ENCODE assay signal across 21 mouse cellular contexts in the genomic region with DNA sequence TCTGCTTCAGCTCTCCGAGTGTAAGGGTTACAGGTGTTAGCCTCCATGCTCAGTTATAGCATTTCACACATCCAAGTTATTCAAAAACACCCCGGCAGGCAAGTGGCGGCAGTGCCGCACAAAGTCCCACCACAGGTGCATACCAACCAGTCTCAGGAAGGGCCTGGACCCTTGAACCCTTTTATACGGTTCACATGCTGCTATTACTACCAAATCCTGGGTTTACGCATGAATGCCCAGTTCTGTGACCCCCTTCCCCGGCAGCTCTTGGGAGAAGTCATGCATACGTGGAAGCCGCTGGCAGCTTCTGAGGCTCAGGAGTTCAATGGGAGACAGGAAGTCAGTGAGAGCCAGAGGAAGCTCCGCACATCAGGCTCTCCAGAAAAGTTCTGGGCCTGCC. TPM values are rescaled to one million over a fixed set of nuclear protein-coding genes. Genes with fewer than 3 reads are reported as not detected.
DNase-seq lines count a peak whose midpoint lies in the region.
"Had no signal": no experiment of that assay in that cellular context is flagged by ENCODE, and none has a peak within 500 bp of the region (broad histone marks: within the 10 kb centered on the region; RNA-seq: fewer than 3 reads in every experiment).

No protein-coding gene starts in this region.

- DNase-seq in kidney, adult 11 months: peak; percentile 91
- peak; percentile 94 for DNase-seq in kidney, adult 9 months
- DNase-seq in kidney, postnatal 10 days: peak; percentile 72
- peak; percentile 54 for DNase-seq in retina, embryonic 14.5 days (ENCODE audit: low spot score)
- DNase-seq in left cerebral cortex, postnatal 4 days: no peak
- DNase-seq in testis, postnatal 14 days (ENCODE audit: low spot score): no peak
- no peak for DNase-seq in cerebellum, postnatal 25 days
- DNase-seq: adrenal gland, adult 2 months; cerebellum, adult 9-10 months; embryo, embryonic 11 days; gastrocnemius, postnatal 25 days; heart, adult 18-20 months; heart, postnatal 10 days; layer of hippocampus, postnatal 36 days; liver; lung, adult 2 months; lung, postnatal 10 days; midbrain, embryonic 14.5 days had no signal

- intact Hi-C loops in left cerebral cortex, postnatal 4 days (cut with DNase I): no loop called here

RNA-seq across cellular contexts. Expression of gene Ggt1, which starts 11.8 kb away (rescaled TPM):
- 1 to 10 TPM; 3.1 to 3.5 TPM for total RNA-seq in left cerebral cortex, postnatal 4 days (2021)
- total RNA-seq: adrenal gland, adult 2 months; heart, postnatal 10 days had no signal

RNA-seq across cellular contexts. Expression of gene Lrrc75b, which starts 13.1 kb away (rescaled TPM):
- 10 to 100 TPM; 46.4 to 49.0 TPM for total RNA-seq in left cerebral cortex, postnatal 4 days (2021)
- total RNA-seq: hematopoietic stem cell, adult 5-6 weeks; megakaryocyte-erythroid progenitor cell, adult 5-6 weeks; MEL had no signal

RNA-seq across cellular contexts. Expression of gene Ggt5, which starts 16.0 kb away (rescaled TPM):
- total RNA-seq in left cerebral cortex, postnatal 4 days (2021): 1 to 10 TPM; 1.9 to 3.0 TPM
- total RNA-seq: MEL had no signal

RNA-seq across cellular contexts. Expression of gene Gucd1, which starts 55.4 kb away (rescaled TPM):
- total RNA-seq in left cerebral cortex, postnatal 4 days (2021): 10 to 100 TPM; 21.5 to 23.8 TPM

RNA-seq across cellular contexts. Expression of gene Snrpd3, which starts 55.8 kb away (rescaled TPM):
- total RNA-seq in left cerebral cortex, postnatal 4 days (2021): 100 to 1,000 TPM; 119 to 120 TPM

Comparison
In these comparisons a context has a peak if more than half of its experiments do, and no peak if none do; other contexts are left out.
1. DNase-seq: peak in kidney, adult 11 months (single experiment), kidney, adult 9 months (single experiment), kidney, postnatal 10 days (single experiment) and retina, embryonic 14.5 days (single experiment); none in left cerebral cortex, postnatal 4 days (single experiment), testis, postnatal 14 days (single experiment) and cerebellum, postnatal 25 days (0 of 2).